Mouse (Mus musculus) heart, adult 11 months (tissue): ENCODE results near the gene Izumo1r.

Source experiments
- DNase-seq: peaks from one replicate; pipeline ENCODE4 v3.0.0; 2022

The Izumo1r gene

DNA sequence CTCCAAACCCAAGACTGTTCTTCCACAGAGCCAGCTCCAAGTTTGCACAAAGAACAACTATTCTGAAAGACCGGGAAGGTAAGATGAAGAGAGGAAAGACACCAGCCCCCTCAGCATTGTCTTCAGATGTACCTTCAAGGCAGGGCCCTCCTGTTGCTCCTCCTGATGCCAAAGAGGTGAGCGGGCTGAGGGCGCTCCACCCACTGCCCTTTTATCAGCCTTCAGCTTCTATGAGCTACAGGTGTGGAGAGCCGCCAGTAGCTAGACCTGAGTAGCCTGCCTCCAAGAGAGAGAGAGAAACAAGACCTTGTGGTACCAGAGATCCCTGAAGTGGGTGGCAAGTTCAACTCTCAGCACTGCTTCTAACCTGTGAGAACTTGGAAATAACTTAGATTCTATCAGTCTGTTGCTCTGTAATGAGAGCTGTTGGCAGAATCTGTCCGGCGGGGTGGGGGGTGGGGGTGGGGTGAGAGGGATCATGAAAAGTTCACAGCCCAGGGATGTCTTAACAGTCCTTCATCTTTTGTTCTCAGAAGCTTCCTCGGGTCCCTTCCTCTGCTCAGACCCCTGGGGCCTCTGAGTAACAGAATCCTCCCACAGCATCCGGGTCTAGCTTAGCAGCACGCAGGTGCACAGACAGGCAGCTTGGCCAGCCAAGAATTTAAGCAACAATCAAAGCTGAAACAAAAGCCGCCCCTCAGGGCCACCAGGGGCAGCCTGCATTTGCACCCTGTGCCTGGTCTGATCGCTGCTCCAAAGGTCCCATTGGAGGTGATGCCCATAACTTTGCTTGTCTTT is at the start of gene Izumo1r:
Izumo1r (minus strand) TSS at position 369 of the 798 bp plus-strand sequence.
- peak; percentile 83 for DNase-seq

DNA sequence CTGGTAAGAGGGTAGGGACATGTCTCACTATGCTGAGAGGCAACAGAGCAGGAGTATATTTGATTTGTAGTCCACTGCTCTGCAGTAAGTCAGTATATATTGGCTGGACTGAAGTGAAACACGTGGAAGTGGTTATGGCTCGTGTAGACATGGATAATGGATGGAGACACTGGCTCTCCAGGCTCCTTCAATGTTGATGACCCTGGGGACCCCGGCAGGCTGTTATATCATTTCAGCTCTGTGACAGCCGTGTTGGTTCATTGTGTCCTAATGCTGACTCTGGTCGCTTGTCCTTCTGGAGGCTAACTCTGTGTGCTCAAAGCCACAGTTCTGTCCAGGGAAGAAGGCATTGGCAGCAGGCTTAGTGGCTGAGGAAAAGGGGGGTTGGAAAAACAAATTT is 47.3 kb upstream of the Izumo1r start:
- peak; percentile 85 for DNase-seq

DNA sequence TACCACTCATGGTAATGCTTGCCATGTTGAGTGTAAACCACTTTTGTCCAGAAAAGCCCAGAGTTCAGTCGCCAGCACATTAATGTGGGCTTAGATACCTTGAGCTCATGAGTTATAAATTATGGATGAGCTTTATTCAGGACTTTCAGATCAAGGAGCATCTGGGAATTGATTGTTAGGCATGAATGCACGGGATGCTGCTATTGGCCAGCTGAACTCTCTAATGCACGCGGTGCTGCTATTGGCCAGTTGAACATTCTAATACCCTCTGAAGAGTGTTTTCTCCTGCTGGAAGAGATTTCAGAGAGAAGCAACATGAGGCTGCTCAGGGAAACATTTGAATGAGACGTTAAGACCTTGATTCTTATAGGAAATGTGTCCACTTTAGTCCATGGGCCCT is 45.1 kb upstream of the Izumo1r start:
- peak; percentile 40 for DNase-seq

DNA sequence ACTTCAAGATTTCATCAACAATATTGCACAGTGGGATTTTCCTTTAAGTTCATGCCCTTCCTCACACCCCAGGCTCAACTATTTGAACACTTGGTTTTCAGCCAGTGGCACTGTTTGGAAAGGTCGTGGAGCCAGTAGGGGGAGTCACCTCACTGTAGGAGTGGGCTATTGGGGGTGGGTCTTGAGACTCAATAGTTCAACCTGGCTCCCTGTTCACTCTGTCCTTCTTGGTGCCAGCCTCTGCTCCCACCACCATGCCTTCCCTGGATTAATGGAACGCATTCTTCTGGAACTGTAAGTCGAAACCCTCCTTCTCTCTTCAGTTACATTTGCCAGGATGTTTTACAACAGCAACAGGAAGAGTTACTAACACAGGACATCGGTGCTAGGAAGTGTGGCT is 42.9 kb upstream of the Izumo1r start:
- peak; percentile 49 for DNase-seq

DNA sequence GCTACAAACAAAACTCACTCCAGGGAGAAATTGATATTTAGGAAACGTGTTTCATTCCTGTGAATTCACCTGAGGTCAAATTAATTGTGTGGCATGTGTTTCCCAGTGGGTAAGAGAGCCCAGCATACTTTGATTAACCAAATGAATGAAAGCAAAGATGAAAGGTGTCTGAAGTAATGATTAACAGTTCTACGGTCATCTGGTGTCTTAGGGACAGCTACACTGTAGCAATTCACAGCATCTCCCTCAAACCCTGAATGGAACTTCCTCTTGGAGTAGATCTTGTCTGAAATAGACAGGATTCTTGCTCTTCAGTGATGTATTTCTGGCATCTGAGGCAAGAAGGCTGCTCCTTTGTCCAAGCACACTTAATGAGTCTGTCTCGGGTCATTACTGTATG is 42.2 kb upstream of the Izumo1r start:
- no peak for DNase-seq

DNA sequence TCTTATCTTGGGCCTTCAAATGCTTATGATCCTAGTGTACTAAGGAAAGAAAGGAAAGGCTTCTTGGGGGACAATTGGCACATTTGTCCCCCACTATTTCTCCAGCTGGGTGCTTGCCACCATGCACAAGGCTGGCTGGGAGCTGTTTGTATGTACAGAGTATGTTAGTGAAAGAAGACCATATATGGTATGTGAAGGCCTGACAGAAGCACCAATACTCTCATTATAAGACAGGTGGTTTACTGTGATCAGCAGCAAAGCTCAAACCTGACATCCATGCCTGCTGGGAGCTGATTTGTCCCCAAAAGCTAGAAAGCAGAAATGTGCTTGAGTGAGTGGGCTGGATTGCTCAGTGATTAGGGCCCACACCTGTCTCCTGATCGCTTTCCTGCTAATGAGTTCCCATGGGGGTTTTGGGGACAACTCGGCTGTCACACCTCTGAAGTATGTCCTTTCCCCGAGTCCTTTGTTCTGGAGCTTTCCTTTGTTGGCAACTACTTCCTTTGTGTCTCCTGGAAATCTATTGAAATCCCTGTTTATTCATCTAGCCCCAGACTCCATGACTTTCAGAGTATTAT is 38.5 kb upstream of the Izumo1r start:
- DNase-seq = peak; percentile 21

DNA sequence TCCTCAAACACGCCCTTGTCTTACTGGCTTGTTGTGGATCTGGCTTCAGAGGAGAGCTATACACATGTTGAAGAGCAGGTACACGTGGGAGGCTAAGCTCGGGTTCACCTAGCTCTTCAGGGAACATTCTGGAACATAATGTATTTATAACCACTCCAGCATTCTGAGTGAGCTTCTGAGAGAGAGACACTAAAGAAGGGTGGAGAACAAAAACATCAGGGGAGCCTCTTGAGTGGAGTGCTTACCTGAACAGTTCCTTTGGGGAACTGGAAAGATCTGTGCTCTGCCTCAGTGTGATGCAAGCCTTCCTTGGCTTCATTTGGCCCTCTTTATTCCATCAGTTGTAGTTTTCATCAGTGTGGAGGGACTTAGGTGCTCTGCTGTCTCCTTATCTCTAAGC is 35.9 kb upstream of the Izumo1r start:
- DNase-seq = no peak

DNA sequence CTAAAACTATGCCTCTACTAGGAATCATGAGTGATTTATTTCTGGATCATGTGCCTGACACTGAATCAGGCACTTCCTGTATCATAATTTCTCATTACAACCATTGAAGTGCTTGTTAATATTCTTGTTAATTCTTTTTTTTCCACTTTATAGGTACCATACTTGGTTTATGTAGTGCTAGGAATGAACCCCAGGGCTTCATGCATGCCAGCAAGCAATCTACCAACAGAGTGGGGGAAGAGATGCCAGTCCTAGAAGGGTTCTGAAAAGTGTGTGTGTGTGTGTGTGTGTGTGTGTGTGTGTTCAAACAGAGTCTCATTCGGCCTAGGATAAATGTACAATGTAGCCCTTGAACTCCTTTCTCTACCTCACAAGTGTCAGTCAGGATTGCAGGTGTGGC is 33.6 kb upstream of the Izumo1r start:
- DNase-seq = no peak

DNA sequence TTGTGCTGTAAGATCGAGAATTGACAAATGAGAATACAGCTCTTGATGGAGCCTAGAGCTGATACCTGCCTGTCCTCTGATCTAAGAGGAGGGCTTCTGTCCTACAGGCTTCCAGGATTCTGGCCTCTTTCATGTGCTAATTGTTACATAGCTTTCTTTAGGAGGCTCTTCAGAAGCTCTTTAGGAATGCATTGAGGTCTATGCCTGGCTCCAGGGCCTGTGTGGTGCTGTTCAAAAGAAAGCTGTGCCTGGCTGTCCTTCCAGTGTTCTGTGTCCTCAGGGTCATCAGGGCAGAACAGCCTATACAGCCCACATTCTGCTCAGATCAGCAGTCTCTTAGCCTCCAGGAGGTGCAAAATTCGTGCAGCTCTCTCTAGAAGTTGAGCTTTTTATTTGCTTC is 31.1 kb upstream of the Izumo1r start:
- DNase-seq = no peak

DNA sequence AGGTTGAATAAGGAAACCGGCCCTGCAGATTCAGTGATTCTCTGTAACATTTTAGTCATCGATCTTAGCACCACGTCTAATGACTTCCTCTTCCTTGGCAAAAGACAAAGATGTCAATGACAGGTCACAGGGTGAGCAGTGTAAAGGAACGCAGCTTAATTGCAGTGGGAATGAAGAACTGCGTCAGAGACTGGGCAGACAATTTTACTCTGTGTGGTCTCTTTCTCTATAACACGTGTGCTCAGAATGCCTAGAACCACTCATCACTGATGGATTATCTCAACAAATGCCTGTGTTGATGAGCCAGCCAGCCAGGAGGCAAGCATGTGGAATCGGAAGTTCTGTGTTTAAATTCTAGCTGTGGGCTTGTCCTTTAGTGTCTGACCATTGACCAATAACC is 28.2 kb upstream of the Izumo1r start:
- no peak for DNase-seq

DNA sequence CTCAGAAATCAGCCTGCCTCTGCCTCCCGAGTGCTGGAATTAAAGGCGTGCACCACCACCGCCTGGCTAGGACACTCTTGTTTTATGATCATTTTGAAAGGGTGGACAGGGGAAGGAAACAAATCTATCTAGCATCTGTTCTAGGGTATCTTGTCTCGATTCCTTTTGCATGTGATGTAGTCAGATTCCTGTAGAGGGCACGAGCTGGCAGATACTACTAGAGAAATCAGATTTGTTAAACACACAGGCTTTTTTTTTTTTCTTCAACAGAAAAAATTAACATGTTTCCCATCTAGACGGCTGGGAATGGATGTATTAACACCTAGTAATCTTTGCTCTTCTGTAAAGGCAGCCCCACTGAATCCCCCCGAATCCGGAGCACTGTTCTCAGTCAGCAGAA is 27.5 kb upstream of the Izumo1r start:
- no peak for DNase-seq

DNA sequence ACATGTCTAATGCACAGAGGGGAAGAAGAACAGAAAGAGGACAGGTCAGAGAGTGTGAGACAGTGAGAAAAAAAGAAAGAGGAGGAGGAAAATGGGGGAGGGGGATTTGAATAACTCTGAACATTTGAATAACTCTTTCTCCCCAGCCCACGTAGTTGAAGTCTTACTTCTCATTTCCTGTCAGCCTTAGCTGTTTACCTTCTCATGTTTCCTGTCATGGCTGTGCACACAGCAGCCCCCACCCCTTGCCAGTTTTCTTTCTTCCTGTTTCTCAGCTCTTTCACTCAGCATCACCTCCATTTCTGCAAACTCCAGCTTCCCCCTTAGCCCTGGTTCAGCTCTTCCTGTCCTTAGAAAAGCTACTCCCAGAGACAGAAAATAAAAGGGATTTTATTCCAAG is 22.8 kb upstream of the Izumo1r start:
- DNase-seq = peak; percentile 40

DNA sequence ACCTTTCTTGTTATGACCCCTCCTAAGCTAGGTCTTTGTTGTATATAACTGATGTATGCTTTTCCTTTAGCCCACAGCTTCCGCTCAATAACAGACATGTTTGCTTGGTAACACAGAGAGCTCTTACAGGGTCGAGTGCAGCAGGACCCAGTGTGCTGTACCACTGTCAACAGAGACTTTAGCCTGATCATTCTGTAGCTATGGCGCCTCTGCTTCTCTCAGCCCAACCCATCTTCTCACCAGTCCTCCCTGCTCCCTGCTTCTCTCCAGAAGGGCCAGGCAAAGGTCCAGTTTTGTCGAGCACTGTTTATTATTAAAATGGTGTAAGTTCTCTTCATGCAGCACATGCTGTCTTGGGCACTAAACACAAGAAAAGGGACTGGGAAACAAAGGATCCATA is 19.9 kb upstream of the Izumo1r start:
- DNase-seq = no peak

DNA sequence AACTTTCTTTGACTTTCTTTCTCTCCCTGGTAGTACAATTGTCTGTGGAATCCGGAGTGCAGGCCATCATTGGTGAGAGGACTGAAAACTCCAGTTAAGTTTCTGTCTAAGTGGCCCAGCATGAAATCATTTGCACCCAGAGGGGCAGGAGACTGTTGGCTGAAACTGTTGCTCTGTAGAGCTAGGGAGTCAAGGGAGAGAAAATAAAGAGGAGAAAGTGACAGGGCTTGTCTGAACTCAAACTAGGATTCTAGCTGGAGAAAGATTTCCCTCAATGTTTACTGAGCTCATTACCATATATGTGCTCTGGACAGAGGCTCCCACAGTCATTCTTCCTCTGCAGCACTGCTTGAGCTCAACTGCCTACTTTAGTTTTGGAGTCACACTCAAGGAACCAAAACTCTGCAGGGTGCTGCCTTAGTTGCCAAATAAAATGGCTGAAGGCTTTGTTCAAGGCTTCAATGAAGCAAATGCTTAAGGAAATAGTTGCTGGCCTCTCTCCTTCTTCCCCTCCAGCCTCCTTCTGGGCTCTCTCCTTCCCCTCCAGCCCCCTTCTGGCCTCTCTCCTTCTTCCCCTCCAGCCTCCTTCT is 18.3 kb upstream of the Izumo1r start:
- DNase-seq = peak; percentile 55

DNA sequence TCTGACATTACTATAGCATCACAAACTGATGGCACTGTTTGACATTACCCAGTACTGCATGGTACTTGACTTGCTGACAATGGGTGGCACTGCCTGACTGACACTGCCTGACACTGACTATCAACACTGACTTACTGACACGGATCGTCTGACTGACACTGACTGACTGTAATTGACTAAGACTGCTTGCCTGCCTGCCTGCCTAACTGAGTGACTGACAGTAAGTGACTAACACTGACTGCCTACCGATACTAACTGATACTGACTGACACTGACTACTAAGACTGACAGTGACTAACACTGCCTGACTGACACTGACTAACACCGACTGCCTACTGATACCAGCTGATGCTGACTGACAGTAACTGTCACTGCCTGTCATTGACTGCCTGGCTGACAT is 17.5 kb upstream of the Izumo1r start:
- peak; percentile 70 for DNase-seq

DNA sequence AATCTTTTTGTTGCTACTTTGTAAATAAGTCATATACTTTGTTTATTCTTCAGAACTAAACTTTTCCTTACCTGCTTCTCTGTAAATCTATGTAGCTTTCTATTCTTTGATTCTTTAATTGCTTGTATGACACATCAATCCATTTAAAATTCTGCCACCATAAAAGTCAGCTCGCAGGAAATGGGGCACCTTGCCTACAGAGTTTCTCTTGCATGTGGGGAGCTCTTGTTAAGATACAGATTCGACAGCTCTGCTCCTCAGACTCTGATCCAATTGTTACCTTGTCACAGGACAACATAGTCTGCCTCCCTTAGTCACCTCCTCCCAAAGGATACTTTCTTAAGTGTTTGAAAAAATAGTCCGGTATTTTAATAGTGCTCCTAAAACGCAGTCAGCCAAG is 16.9 kb upstream of the Izumo1r start:
- DNase-seq = peak; percentile 5

DNA sequence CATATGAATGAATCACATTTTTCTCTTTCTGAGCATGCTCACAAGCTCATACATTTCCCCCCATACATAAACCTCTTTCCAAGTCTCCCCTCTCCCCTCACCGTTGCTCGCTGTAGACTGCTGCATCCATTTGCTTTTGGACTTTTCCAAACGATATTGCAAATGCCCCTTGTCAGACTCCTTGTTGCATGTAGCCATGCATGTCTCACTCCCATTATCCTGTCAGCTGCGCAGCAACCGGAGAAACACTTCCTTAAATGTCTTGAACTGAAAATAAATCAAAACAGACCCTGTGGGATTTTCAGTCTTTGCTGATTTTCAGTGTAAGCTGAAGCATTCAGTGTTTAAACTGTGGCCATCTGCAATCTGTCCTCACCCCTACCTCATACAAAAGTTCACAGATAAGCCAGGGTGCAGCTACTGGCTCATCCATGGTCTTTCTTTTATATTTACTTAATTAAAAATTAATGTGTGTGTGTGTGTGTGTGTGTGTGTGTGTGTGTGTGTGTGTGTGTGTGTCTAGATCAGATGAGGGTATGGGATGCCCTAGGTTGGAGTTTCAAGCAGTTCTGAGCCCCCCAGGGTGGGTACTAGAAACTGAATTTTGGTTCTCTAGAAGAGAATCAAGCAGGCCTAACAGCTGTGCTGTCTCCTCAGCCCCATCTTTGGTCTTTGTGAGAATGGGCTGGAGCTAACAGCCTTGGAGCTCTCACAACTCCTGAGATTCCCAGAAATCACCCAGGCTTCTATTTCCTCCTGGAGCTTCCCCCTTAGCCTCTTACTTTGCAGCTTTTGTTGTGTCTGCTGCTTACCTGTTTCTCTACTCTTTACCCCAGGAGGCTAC is 15.3 kb upstream of the Izumo1r start:
- DNase-seq = peak; percentile 54

DNA sequence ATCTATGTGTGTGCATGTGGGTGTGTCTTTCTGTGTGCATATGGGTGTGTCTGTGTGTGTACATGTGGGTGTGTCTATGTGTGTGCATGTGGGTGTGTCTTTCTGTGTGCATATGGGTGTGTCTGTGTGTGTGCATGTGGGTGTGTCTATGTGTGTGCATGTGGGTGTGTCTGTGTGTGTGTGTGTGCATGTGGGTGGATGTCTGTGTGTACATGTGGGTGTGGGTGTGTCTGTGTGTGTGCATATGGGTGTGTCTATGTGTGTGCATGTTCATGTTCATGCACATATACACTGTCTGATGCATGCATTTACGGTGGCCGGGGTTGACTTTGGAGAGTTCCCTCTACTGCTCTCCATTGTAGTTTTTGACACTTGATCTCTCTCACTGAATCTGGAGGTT is 13.9 kb upstream of the Izumo1r start:
- peak; percentile 55 for DNase-seq

DNA sequence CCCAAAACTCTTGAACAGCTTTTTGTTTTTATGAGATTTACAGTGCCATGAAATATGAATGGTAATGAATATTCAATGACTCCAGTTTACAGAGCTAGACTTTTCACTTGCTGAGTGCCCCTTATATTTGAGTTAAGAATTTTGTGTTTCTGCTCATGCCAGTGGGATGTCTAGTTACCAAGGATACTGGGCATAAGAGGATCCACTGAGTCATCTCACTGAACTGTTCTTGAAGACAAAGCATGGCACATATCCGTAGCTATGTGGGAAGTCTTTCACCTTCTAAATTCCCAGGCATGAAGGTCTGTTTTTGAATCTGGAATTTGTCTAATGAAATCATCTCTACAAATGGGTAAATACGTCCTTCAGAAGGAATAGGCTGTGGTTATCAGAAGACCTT is 8.3 kb upstream of the Izumo1r start:
- DNase-seq = peak; percentile 22

DNA sequence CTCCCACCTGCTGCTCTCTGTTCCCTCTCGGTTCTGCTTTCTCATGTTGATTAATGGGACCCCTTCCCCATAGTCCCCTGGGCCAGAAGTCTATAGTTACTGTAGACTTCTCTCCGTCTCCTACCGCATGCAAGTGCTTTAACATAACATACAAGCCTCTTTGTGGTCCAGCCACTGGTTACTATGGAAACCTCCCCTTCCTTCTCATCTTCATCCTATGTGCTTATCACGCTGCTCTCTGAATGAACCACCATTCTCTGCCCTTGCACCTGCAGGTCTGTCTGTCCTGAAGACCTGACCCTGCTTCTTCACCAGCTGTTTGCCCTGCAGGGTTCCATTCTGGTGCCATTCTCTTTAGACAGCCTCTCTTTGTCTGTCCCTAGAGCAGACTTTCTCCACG is 6.2 kb upstream of the Izumo1r start:
- peak; percentile 61 for DNase-seq

DNA sequence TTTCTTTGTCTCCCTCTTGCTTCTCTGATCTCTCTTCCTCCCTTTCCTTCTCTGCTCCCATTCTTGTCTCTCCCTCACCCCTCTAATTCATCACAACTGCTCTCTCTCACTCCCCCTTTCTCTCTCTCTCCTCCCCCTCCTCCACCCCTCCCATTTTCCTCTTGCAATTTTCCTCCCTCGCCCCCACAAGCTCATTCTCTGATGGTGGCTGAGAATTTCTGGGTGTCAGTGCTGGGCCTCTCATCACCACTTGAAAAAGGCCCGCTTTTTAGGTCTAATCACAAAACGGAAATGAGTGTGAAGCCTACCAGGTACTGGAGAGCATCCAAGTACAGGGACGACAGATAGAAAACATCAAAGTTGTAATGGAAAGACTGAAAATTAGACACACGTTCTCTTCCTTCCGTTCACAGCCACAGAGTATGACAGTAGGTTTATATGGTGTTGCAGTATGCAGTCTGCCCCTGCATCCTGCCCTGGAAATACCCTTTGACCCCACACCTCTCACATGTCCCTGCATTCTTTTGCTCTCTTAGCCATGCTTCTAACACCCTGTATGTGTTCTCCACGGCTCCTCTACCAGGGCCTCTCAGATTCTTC is 4.2 kb upstream of the Izumo1r start:
- peak; percentile 68 for DNase-seq

DNA sequence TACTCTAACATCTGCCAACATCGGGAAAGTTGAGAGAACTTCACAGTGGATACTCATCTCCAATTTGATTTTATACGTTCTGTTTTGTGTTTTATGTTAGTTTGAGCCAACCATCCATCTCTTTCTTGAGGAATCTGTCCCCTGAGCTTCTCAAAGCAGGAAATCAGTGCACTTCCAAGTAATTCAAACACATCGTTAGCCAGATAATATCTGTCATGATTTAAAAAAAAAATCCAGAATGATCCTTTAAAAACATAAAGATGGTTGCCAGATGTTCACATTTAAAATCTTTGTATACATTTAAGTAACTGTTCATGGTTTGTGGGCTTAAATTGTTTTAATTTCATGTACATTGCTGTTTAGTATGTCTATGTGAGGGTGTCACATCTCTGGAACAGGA is 2.2 kb upstream of the Izumo1r start:
- DNase-seq = no peak
